Mouse (Mus musculus) WW6 (cell line): ENCODE data around the gene Itpk1.
"Not testable (repeated sequence)": the region's sequence is repeated elsewhere in the genome, so short reads cannot be mapped to it uniquely, and the experiment has no call there.

Experiments
- DNase-seq: peaks from one replicate; pipeline ENCODE4 v3.0.0-alpha.2; 2013; ENCODE audit warnings: low read depth, low spot score

Gene Itpk1

DNA sequence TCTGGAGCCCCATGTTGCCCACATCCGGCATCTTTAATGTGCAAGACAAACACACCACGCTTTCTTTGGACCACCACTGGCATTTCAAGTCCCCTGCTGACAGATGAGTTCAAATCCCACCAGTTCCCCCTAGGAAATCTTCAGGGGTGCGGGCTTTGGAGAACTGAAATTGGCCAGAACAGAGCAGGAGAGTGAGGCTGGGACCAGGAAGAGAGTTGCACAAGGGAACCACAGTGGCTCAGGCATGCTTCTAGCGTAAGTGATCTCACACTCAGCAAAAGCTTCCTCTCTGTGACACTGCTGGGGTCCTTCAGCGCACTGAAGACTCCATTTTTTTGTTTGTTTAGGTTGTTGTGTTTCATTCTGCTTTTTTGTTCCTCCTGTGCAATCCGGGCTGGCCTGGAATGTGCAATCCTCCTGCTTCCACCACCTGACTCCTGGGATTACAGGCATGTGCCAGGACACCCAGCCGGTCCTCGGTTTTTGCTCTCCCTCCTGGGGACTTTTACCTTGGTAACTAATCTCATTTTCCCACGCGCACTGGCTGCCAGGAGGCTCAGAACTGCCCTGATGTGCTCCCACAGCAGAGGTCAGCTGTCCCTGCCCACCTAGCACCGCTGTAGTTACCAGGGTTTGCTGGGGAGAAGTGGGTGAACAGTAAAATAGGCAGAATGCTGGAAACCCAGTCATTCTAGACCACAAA is 41.2 kb downstream of the Itpk1 start:
- DNase-seq, result no peak

- no peak for DNase-seq
Measured at GRCm38 (mm10) chr12:102661772-102662171, 43.0 kb downstream of the Itpk1 start.

DNA sequence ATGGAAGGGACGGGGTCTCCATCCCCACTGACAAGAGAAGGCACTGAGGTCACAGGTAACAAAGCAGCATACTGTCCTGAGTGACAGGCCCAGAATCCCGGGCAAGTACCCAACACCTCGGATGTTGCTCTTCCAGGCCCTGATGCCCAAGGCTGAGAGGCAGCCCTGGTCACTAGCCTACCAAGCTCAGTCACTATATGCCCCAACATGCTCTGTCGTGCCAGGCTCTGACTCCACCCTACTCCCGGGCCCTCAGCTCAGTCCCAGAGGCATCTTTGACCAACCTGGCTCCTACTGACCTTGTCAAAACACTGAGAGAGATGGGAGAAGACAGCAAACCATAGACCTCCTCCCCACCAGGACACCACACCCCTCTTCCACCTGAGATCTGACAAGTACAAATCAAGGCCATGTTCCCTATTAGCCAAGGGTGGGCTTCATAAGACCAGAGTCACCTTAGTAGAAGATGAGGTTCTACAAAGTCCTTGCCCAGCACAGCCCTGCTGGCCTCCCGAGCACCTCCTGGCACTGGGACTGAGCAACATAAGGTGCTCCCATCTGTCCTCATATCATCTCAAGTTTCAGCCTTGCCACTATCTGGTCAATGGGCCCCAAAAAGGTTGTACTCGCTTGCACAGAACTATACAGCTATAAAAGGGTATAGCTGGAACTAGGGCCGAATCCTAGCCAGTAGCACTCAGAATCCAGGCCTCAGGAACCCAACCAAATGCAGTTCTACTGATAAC is 43.7 kb downstream of the Itpk1 start:
- DNase-seq, result no peak

- no peak for DNase-seq
Measured at GRCm38 (mm10) chr12:102653003-102653402, 51.7 kb downstream of the Itpk1 start.

DNA sequence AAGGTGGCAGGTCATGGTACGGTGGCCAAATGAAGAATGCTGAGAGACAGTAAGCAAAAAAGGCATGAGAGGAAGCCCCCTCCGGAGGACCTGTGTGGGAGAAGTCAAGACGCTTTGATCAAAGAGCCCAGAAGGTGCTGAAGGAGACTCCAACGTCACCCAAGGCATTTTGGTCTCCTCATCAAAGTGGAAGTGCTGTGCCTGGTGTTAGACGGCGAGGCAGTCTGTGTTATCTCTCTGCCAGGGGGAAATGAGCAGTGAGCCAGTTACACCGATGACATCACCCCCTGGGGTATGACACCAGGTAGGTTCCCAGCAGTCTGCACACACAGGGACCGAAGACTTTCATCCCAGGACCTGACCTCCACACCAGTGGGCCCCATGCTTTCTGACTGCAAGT is 52.3 kb downstream of the Itpk1 start:
- no peak for DNase-seq

GRCm38 (mm10) chr12:102651871-102652270 is 52.9 kb downstream of the Itpk1 start:
- DNase-seq, result no peak

DNA sequence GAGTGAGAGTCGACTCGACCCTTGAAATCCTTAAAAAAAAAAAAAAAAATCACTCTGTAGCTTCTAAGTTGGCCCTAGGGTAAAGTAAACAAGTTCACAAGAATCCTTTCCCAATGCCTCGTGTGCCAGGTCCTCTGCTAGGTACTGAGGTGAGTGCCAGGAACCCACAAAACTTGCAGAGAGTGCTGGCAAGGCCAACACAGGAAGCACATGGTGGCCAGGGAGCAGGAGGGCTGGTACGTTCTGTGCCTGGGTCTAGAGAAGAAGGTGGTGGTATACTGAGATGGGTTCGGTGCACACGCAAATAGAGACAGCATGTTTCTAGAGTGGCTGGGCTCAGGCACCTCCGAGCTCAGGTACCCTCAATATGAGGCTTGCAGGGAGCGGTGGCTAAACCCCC is 53.3 kb downstream of the Itpk1 start:
- DNase-seq, result no peak

GRCm38 (mm10) chr12:102650649-102651048 is 54.1 kb downstream of the Itpk1 start:
- DNase-seq, result no peak

DNA sequence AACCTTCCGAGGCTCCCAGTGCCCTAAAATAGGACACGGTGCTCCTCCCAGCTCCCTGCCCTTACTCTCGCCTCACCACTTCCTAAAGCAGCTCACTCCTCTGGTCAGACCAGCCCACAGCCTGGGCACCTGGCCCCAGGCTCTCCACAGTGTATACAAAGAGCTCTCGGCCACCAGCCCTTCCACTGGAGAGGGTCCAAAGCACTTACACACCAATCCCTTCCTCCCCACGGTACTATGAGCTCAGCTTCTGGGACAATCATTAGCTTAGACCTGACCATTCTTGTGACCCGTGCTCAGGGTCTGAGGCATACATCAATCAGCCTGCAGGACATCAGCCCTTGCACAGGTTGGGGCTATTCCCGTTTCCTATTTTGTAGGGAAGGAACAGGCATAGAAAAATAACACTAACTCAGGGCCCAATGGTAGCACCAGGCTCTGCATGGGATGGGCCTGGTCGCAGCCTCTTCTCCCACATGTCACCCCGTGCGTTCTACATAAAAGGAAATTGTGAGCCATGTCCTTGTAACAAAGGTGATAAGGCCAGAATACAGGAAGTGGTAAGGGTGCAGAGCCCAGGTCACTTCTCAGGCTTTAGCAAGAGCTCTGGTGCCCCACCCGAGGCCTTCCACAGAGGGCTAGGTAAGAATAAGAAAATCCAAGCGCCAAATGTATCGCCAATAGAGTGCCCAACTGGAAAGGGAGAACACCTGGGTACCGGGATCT is 56.7 kb downstream of the Itpk1 start:
- no peak for DNase-seq

GRCm38 (mm10) chr12:102646586-102647260 is 58.0 kb downstream of the Itpk1 start:
- no peak for DNase-seq

DNA sequence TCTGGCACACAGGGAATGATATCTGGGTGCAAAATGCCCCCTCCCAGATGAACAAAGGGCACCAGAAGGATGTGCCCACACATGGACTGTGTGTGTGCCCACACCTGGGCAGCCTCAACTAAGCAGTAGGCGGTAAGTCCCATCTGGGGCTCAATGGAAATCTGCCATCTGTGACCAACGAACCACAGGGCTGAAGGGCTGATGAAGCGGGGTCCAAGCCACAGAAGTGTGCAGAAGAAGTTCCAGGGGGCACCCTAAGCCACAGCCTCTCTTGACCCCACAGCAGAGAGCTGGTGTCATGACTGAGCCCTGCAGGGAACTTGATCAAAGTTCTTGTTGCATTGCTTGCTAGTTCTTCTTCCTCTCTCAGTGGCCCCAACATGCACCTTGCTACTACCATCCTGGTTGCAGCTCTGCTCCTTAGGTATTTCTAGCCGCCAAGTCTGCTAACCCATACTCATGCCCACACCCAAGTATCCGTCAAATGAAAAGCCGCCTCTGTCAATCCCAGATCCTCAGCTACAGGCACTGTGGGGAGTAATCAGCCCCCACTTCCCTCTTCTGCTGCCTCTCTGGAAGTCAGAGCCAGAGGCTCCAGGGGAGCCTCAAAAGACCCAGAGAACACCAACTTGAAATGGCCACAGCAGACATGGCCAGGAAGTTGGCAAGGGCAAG is 58.7 kb downstream of the Itpk1 start:
- no peak for DNase-seq

- DNase-seq, result no peak
Measured at GRCm38 (mm10) chr12:102643316-102643715, 61.4 kb downstream of the Itpk1 start.

- DNase-seq, result no peak
Measured at GRCm38 (mm10) chr12:102640436-102641163, 64.1 kb downstream of the Itpk1 start.

- no peak for DNase-seq
Measured at GRCm38 (mm10) chr12:102638878-102639277, 65.9 kb downstream of the Itpk1 start.

- no peak for DNase-seq
Measured at GRCm38 (mm10) chr12:102637235-102637634, 67.5 kb downstream of the Itpk1 start.

DNA sequence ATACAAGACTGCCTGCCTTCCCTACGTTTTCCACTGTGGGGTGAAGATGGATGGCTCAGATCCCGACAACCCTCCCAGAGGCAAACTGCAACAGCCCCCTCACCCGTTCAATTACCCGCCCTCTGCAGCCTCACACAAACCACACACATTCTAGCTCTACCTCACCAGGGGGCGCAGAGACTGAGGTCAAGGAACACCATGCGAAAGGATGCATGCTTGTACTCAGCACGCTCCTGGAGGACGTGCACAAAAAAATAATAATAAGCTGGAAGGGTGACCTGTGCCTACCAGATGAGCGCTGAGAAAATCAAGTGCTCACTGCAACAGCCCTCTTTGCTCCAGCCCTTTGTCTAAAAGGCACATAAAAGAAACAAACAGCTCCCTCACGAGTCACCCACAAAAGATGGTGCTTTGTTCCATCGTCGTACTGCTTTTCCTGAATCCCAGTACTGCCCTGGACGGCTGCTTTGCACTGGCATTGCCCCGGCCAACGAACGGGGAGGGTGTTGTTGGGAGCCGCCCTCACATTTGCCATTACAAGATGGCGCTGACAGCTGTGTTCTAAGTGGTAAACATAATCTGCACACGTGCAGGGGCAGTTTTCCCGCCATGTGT is 70.2 kb downstream of the Itpk1 start:
- no peak for DNase-seq

DNA sequence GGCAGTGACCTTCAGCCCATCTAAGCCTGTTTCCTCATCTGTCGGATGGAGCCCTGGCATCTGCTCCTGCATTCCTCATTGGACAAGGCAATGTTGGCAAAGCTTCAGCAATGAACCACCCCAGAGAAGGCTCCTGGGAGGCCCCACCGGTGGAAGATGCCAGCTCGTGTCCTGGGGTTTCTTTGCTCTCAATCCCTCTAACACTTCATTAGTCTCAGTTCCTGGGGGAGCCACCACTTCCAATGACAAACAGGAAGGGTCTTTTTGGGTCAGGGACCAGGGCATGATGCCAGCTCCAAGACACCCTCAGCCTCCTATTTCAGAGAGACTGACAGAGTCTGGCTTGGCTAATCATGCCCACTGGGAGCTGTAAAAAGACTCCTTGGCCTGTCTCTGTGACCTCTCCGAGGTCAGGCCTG is 71.6 kb downstream of the Itpk1 start:
- DNase-seq, result no peak

DNA sequence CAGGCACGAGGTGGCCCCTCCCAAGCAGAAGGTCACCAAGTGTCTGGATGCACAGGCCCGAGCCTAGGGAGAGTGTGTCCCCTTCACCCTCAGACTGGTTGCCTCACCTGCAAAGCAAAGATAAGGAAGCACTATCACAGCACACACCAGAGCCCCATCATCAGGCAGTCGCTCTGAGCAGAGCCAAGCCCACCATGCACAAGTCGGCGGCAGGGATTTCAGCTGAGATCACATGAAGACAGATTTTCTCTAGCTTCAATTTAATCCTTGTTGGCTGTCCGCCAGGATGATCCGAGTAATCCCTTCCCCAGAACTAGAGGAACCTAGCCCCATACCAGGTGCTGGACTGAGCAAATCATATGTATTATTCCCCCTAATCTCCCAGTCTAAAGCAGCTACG is 73.0 kb downstream of the Itpk1 start:
- DNase-seq, result no peak

DNA sequence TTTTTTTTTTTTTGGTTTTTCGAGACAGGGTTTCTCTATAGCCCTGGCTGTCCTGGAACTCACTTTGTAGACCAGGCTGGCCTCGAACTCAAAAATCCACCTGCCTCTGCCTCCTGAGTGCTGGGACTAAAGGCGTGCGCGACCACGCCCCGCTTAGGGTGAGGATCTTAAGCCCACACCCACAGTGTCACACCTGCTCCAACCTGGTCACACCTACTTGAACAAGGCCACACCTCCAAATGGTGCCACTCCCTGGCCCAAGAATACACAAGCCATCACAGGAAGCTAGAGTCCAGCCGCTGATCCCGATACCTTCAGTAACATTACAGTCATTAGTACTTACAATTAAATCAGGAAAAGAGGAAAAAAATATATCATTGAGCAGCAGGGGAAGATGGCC is 74.3 kb downstream of the Itpk1 start:
- not testable (repeated sequence) for DNase-seq

DNA sequence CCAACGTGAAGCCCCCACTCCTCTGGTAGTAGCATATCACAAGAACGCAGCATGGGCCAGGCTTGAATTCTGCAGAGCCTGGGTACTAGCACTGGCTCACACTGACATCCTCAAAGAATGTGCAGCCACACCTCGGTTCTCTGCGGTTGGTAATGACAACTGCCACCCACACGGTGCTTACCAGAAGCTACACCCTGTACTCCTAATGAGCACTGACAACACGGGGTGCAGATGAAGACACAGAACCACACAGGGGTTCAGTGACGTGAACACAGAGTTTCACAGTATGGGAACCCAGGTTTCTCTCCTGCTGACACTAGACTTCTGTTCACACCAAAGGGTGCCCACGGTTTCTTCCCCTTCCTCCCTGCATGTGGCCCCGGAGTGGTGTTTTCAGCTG is 76.5 kb downstream of the Itpk1 start:
- DNase-seq, result no peak
